Mouse (Mus musculus) spleen, adult 2 months (tissue): Measurements from ENCODE around the gene Nrsn2.

Experiments used
- CTCF ChIP-seq: fragments of 200-500 bp; IDR thresholded peaks from 2 replicates; pipeline ENCODE4 v1.5.1; 2011; ENCODE audit warnings: mild to moderate bottlenecking, inconsistent platforms; ENCODE audit not compliant: insufficient read depth, insufficient read length, insufficient replicate concordance; ENCODE audit errors: extremely low read depth
- POLR2A ChIP-seq: fragments of 200-500 bp; IDR thresholded peaks from 2 replicates; pipeline ENCODE4 v1.6.1; 2011; ENCODE audit warnings: low read depth, low read length, inconsistent platforms

GRCm38 (mm10) chr2:152332101-152332825 is 44.2 kb downstream of the Nrsn2 start, which contains the start of gene Rbck1:
- TF ChIP-seq POLR2A (peak; percentile 79), CTCF (no peak)
